Mouse (Mus musculus) cerebellum, adult 2 months (tissue): Measurements from ENCODE around the gene Gm10392. TPM values are rescaled to one million over a fixed set of nuclear protein-coding genes. Genes with fewer than 3 reads are reported as not detected.

Experiments
- DNase-seq, 2 experiments: peaks; one replicate each; pipeline ENCODE4 v3.0.0; 2021
- H3K27ac ChIP-seq: fragments of 200-500 bp; 2 replicates; pipeline ENCODE4 v1.5.1; 2012; ENCODE audit warnings: low read length, control low read depth, inconsistent platforms; ENCODE audit not compliant: insufficient read depth
- H3K27me3 ChIP-seq: fragments of 200-500 bp; 2 replicates; pipeline ENCODE4 v1.6.1; 2012; ENCODE audit warnings: inconsistent platforms, mild to moderate bottlenecking, low read length, moderate library complexity; ENCODE audit not compliant: control insufficient read depth, insufficient read depth
- H3K4me1 ChIP-seq: fragments of 200-500 bp; 2 replicates; pipeline ENCODE4 v1.6.1; 2011; ENCODE audit warnings: low read length; ENCODE audit not compliant: control insufficient read depth, insufficient read depth
- H3K4me3 ChIP-seq: fragments of 200-500 bp; replicated peaks from 2 replicates; pipeline ENCODE3; 2011; ENCODE audit warnings: mild to moderate bottlenecking, low read depth, low read length, control low read depth; ENCODE audit not compliant: insufficient read depth
- CTCF ChIP-seq: fragments of 200-500 bp; IDR thresholded peaks from 2 replicates; pipeline ENCODE4 v1.5.1; 2011; ENCODE audit warnings: low read depth, mild to moderate bottlenecking, control low read depth, low read length, moderate library complexity, borderline replicate concordance; ENCODE audit not compliant: insufficient read depth
- POLR2A ChIP-seq: fragments of 200-500 bp; IDR thresholded peaks from 2 replicates; pipeline ENCODE4 v1.6.1; 2011; ENCODE audit warnings: low read length, control low read depth, borderline replicate concordance; ENCODE audit not compliant: insufficient read depth
- WGBS: fragments of 180-500 bp; shearing (Covaris S2); methylation state at CpG from one replicate; pipeline ENCODE4 v1.1.7; 2018; 5-methylcytosine and 5-hydroxymethylcytosine counted together
- polyA plus RNA-seq: library from polyadenylated mRNA; depleted of rRNA; stranded (reverse); fragments of >200 nt; gene quantifications from 2 replicates; pipeline ENCODE4 v1.2.3, GENCODE M21; 2012

The Gm10392 gene
- polyA plus RNA-seq, 1 experiment = not detected

- Histone ChIP-seq H3K27me3 (no peaks in the 10 kb centered on the region), H3K4me1 (peaks cover 14% of the 10 kb centered on the region), H3K27ac (no peak overlapping the region), H3K4me3 (no peak overlapping the region)
- TF ChIP-seq CTCF (no peak), POLR2A (no peak)
- 90% methylated on average over 22 of the region's 22 CpGs for WGBS
- peak in 1 of 2 experiments; percentile 11 for DNase-seq
These were observed 13.6 kb downstream of the Gm10392 start for GRCm38 (mm10) chr11:77505291-77505980.

GRCm38 (mm10) chr11:77504377-77504776, 14.6 kb downstream of the Gm10392 start:
- peak in 1 of 2 experiments; percentile 17 for DNase-seq
- WGBS = 94% methylated on average over 19 of the region's 19 CpGs
- no peak for TF ChIP-seq POLR2A
- no peak for TF ChIP-seq CTCF

GRCm38 (mm10) chr11:77503511-77503910, 15.5 kb downstream of the Gm10392 start:
- Histone ChIP-seq H3K4me3 (no peak overlapping the region), H3K27me3 (no peaks in the 10 kb centered on the region), H3K27ac (no peak overlapping the region), H3K4me1 (peaks cover 33% of the 10 kb centered on the region)
- TF ChIP-seq CTCF = no peak
- no peak for TF ChIP-seq POLR2A
- 43% methylated on average over 3 of the region's 3 CpGs for WGBS
- peak in 1 of 2 experiments; percentile 30 for DNase-seq

More at GRCm38 (mm10) chr11:77504377-77504776, 14.6 kb downstream of the Gm10392 start:
- Histone ChIP-seq H3K27ac (no peak overlapping the region), H3K27me3 (no peaks in the 10 kb centered on the region), H3K4me1 (peaks cover 24% of the 10 kb centered on the region), H3K4me3 (no peak overlapping the region)

- no peaks in the 10 kb centered on the region for H3K27me3 ChIP-seq
- no peak overlapping the region for H3K4me3 ChIP-seq
- no peak for DNase-seq
- peaks cover 40% of the 10 kb centered on the region for H3K4me1 ChIP-seq
- no peak overlapping the region for H3K27ac ChIP-seq
- TF ChIP-seq CTCF = no peak
- TF ChIP-seq POLR2A = no peak
- WGBS = 73% methylated on average over 6 of the region's 6 CpGs
These were observed 16.5 kb downstream of the Gm10392 start for GRCm38 (mm10) chr11:77502481-77502880.

DNA sequence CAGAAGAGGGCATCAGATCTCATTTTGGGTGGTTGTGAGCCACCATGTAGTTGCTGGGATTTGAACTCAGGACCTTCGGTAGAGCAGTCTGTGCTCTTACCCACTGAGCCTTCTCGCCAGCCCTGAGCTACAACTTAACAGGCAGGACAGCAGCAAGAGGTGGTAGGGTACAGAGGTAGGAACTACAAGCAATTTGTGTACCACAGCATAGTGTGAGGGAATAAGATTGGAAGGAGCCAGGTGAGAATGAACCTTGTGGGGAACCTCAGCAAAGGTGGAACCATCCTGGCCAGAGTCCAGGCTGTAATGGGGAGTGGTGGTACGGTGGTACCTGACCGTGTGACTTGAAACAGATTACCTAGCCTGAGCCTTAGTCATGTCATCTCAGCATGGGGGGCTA, 17.0 kb downstream of the Gm10392 start:
- TF ChIP-seq CTCF = no peak
- TF ChIP-seq POLR2A = no peak
- no peaks in the 10 kb centered on the region for H3K27me3 ChIP-seq
- peak in 1 of 2 experiments; percentile 19 for DNase-seq
- H3K4me1 ChIP-seq = peaks cover 42% of the 10 kb centered on the region
- no peak overlapping the region for H3K27ac ChIP-seq
- H3K4me3 ChIP-seq = no peak overlapping the region
- 88% methylated on average over 4 of the region's 4 CpGs for WGBS

GRCm38 (mm10) chr11:77501392-77501791, 17.6 kb downstream of the Gm10392 start:
- DNase-seq = peak; percentile 81 to 84
- Histone ChIP-seq H3K27me3 (no peaks in the 10 kb centered on the region), H3K4me1 (peaks cover 42% of the 10 kb centered on the region), H3K4me3 (no peak overlapping the region), H3K27ac (peak overlapping the region; percentile 9; the same call in 1 of the 2 replicates)
- 7% methylated on average over 5 of the region's 5 CpGs for WGBS
- TF ChIP-seq CTCF = peak; percentile 94
- TF ChIP-seq POLR2A = no peak

DNA sequence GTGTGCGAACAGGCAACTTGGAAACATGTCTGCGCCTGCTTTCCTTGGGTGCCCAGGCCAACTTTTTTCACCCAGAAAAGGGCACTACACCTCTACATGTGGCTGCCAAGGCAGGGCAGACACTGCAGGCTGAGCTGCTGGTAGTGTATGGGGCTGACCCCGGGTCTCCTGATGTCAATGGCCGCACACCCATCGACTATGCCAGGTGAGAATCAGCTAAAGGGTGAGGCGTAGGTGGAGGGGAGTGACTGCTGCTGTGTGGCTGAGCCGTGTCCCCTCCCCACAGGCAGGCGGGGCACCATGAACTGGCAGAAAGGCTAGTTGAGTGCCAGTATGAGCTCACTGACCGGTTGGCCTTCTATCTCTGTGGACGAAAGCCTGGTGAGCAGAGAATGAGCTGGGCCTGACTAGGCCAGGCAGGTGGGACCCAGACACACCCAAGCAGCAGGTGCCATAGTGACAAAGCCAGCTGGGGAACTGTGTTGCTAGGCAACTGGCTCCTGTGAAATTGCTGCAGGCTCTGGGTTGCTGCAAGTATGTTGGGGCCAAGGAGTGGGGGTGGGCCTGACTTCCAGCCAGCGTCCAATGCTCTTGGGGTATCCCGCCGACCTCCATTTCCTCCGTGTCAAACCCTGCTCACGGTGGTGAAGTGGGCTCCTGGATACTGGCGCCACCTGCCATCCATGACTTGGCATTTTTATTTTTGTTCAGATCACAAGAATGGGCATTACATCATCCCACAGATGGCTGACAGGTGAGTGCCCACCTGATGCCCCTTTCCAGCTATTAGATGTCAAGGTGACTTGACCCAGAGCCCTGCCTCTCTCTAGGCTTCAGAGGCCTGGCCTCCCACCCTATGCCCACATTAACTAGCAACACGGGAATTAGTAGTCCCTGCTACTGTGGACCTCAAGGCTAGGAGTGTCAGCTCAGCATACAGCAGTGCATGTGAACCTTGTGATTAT, 18.4 kb downstream of the Gm10392 start:
- no peak overlapping the region for H3K4me3 ChIP-seq
- no peaks in the 10 kb centered on the region for H3K27me3 ChIP-seq
- no peak for TF ChIP-seq POLR2A
- TF ChIP-seq CTCF = no peak
- peak in 1 of 2 experiments; percentile 53 for DNase-seq
- WGBS = 42% methylated on average over 17 of the region's 17 CpGs
- peak overlapping the region; percentile 14 for H3K27ac ChIP-seq
- H3K4me1 ChIP-seq = peaks cover 42% of the 10 kb centered on the region

DNA sequence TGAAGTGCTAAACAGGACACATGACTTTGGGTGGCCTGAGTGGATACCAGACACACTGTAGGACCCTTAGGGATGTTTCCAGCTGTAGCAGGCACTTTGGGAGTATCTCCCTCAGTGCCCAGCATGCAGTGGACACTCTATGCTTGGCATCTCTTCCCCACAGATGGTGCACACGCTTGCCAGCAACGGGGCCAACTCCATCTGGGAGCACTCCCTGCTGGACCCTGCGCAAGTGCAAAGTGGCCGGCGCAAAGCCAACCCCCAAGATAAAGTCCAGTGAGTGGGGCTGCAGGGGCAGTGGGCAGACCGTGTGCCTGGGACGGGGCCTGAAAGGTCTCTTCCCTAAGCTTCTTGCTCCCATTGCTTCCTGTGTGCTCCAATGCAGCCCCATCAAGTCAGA, 19.6 kb downstream of the Gm10392 start:
- H3K27me3 ChIP-seq = no peaks in the 10 kb centered on the region
- no peak overlapping the region for H3K4me3 ChIP-seq
- 1% methylated on average over 7 of the region's 7 CpGs for WGBS
- TF ChIP-seq POLR2A (no peak), CTCF (no peak)
- peak; percentile 89 for DNase-seq
- peaks cover 42% of the 10 kb centered on the region for H3K4me1 ChIP-seq
- H3K27ac ChIP-seq = peak overlapping the region; percentile 8
